Mouse (Mus musculus) small intestine, adult 2 months (tissue): ENCODE measurements around the gene 4930402F06Rik.

Experiments used
- CTCF ChIP-seq: fragments of 200-500 bp; IDR thresholded peaks from 2 replicates; pipeline ENCODE4 v1.5.1; 2012; ENCODE audit warnings: low read depth, mild to moderate bottlenecking, control low read depth, inconsistent platforms, low read length, moderate library complexity, mixed read lengths; ENCODE audit not compliant: insufficient replicate concordance, insufficient read length; ENCODE audit errors: extremely low read depth
- POLR2A ChIP-seq: fragments of 200-500 bp; IDR thresholded peaks from 2 replicates; pipeline ENCODE4 v1.6.1; 2012; ENCODE audit warnings: low read depth, mild to moderate bottlenecking, control low read depth, inconsistent platforms, low read length, moderate library complexity

DNA sequence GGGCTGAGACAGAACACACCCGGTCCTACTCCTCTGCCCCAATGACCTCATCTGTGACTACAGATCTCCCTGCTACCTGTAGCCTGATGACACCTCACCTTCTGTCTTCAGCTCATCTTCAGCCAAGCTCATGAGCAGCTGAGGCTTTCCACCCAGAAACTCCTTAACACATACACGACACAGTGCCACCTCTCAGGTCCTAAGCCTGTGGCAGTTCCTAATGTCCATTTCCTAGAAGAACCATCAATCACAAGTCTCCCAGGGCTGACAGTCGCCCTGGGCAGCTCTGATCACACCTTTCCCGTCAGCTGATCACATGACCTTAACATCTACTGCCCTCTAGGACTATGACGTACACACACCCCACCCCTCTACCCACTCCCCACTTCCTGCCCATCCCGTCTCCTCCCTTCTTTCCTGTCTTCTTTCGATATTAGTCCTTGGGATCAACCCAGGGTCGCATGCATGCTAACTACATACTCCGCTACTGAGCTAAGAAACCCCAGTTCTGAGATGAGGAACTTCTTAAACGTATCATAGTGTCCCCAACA is 14.7 kb upstream of the 4930402F06Rik start:
- TF ChIP-seq CTCF, result no peak
- no peak for TF ChIP-seq POLR2A
